8 mouse cellular contexts compared by ENCODE assay signal in genomic region chr12:112723028-112723330, GRCm38 (mm10). TPM values are rescaled to one million over a fixed set of nuclear protein-coding genes. Genes with fewer than 3 reads are reported as not detected.
A peak's percentile ranks its signal among the peaks of the same experiment; 100 is the strongest.
DNase-seq lines count a peak whose midpoint lies in the region; ATAC-seq lines count a peak whose summit lies in the region.

No protein-coding gene starts in this region.

- DNase-seq in kidney, adult 11 months = no peak
- DNase-seq in embryonic facial prominence, embryonic 11.5 days (ENCODE audit: low spot score) = no peak
- DNase-seq in midbrain, embryonic 14.5 days = no peak
- no peak for DNase-seq in Muller cell, postnatal 12 days (ENCODE audit: inconsistent ontology term)
- DNase-seq in urinary bladder, adult 2 months (ENCODE audit: low spot score) = no peak
- DNase-seq in urinary bladder, postnatal 14 days (ENCODE audit: low spot score) = no peak

- H3K36me3 ChIP-seq in kidney, embryonic 14.5 days (ENCODE audit: control insufficient read depth, insufficient read depth, low read length) = no peaks in the 10 kb centered on the region; the same call in 1 of the 2 replicates
- no peaks in the 10 kb centered on the region for H3K36me3 ChIP-seq in embryonic facial prominence, embryonic 11.5 days (replicated peaks; ENCODE audit: control insufficient read depth, insufficient read depth, low read depth, low read length)
- H3K36me3 ChIP-seq in hindbrain, embryonic 16.5 days (ENCODE audit: control insufficient read depth, insufficient read depth, low read length) = no peaks in the 10 kb centered on the region
- H3K36me3 ChIP-seq in midbrain, embryonic 14.5 days (ENCODE audit: control insufficient read depth, insufficient read depth, low read length) = peaks cover 6% of the 10 kb centered on the region; the same call in 1 of the 2 replicates

- peak; percentile 8; the same call in 1 of the 2 replicates for ATAC-seq in kidney, embryonic 14.5 days (ENCODE audit: low FRiP score, low TSS enrichment)
- ATAC-seq in embryonic facial prominence, embryonic 11.5 days (replicated peaks; ENCODE audit: insufficient number of reproducible peaks, low FRiP score, low TSS enrichment, low read depth) = no peak
- ATAC-seq in hindbrain, embryonic 16.5 days = peak; percentile 29
- ATAC-seq in midbrain, embryonic 14.5 days (ENCODE audit: low FRiP score, low TSS enrichment) = 0 out of 2 replicates have a peak, but pooled peaks have one; percentile 7

- WGBS in kidney, embryonic 14.5 days = 14% methylated on average over 5 of the region's 5 CpGs
- WGBS in embryonic facial prominence, embryonic 11.5 days = 3% methylated on average over 5 of the region's 5 CpGs
- 15% methylated on average over 5 of the region's 5 CpGs for WGBS in hindbrain, embryonic 16.5 days
- 10% methylated on average over 5 of the region's 5 CpGs for WGBS in midbrain, embryonic 14.5 days

- H3K27me3 ChIP-seq in kidney, embryonic 14.5 days (ENCODE audit: control insufficient read depth, insufficient read depth, low read length) = 0 out of 2 replicates have a peak, but pooled peaks cover 3% of the 10 kb centered on the region
- H3K27me3 ChIP-seq in embryonic facial prominence, embryonic 11.5 days (ENCODE audit: control insufficient read depth, insufficient read depth, low read length) = peaks cover 15% of the 10 kb centered on the region
- peaks cover 6% of the 10 kb centered on the region for H3K27me3 ChIP-seq in hindbrain, embryonic 16.5 days (replicated peaks; ENCODE audit: control insufficient read depth, insufficient read depth, low read length)
- H3K27me3 ChIP-seq in midbrain, embryonic 14.5 days (ENCODE audit: control insufficient read depth, insufficient read depth, low read length) = peaks cover 10% of the 10 kb centered on the region; the same call in 1 of the 2 replicates

- H3K9ac ChIP-seq in kidney, embryonic 14.5 days (ENCODE audit: low read depth, low read length) = peak overlapping the region; percentile 70; the same call in 1 of the 2 replicates
- H3K9ac ChIP-seq in embryonic facial prominence, embryonic 11.5 days (replicated peaks; ENCODE audit: low read length) = no peak overlapping the region; the same call in 1 of the 2 replicates
- peak overlapping the region; percentile 82 for H3K9ac ChIP-seq in hindbrain, embryonic 16.5 days (ENCODE audit: low read depth, low read length)
- H3K9ac ChIP-seq in midbrain, embryonic 14.5 days (replicated peaks; ENCODE audit: low read length) = peak overlapping the region; percentile 91

- peak overlapping the region; percentile 82 for H3K4me2 ChIP-seq in kidney, embryonic 14.5 days (replicated peaks; ENCODE audit: low read depth, low read length)
- peak overlapping the region; percentile 99 for H3K4me2 ChIP-seq in embryonic facial prominence, embryonic 11.5 days (ENCODE audit: low read depth, low read length)
- H3K4me2 ChIP-seq in hindbrain, embryonic 16.5 days (ENCODE audit: low read length) = peak overlapping the region; percentile 88
- H3K4me2 ChIP-seq in midbrain, embryonic 14.5 days (ENCODE audit: low read length) = peak overlapping the region; percentile 90

- no peak overlapping the region for H3K27ac ChIP-seq in kidney, embryonic 14.5 days (ENCODE audit: low read depth, low read length)
- H3K27ac ChIP-seq in embryonic facial prominence, embryonic 11.5 days (replicated peaks; ENCODE audit: low read depth, low read length) = no peak overlapping the region
- peak overlapping the region; percentile 74; the same call in 1 of the 2 replicates for H3K27ac ChIP-seq in hindbrain, embryonic 16.5 days (ENCODE audit: low read depth, low read length)
- peak overlapping the region; percentile 72; the same call in 1 of the 2 replicates for H3K27ac ChIP-seq in midbrain, embryonic 14.5 days (replicated peaks; ENCODE audit: low read depth, low read length)

- H3K4me1 ChIP-seq in kidney, embryonic 14.5 days (ENCODE audit: control insufficient read depth, insufficient read depth, low read length) = peaks cover 31% of the 10 kb centered on the region
- peaks cover 4% of the 10 kb centered on the region; the same call in 1 of the 2 replicates for H3K4me1 ChIP-seq in embryonic facial prominence, embryonic 11.5 days (ENCODE audit: control insufficient read depth, insufficient read depth, low read length)
- peaks cover 28% of the 10 kb centered on the region for H3K4me1 ChIP-seq in hindbrain, embryonic 16.5 days (ENCODE audit: control insufficient read depth, insufficient read depth, low read depth, low read length)
- H3K4me1 ChIP-seq in midbrain, embryonic 14.5 days (ENCODE audit: control insufficient read depth, insufficient read depth, low read length) = peaks cover 29% of the 10 kb centered on the region

- H3K4me3 ChIP-seq in kidney, embryonic 14.5 days (ENCODE audit: low read length) = peak overlapping the region; percentile 72
- H3K4me3 ChIP-seq in embryonic facial prominence, embryonic 11.5 days (ENCODE audit: low read depth, low read length) = peak overlapping the region; percentile 79
- H3K4me3 ChIP-seq in hindbrain, embryonic 16.5 days (ENCODE audit: low read length) = peak overlapping the region; percentile 89
- peak overlapping the region; percentile 80 for H3K4me3 ChIP-seq in midbrain, embryonic 14.5 days (replicated peaks; ENCODE audit: low read depth, low read length)

- no peaks in the 10 kb centered on the region for H3K9me3 ChIP-seq in kidney, embryonic 14.5 days (ENCODE audit: control insufficient read depth, low read length)
- no peaks in the 10 kb centered on the region for H3K9me3 ChIP-seq in embryonic facial prominence, embryonic 11.5 days (replicated peaks; ENCODE audit: control insufficient read depth, low read length)
- H3K9me3 ChIP-seq in hindbrain, embryonic 16.5 days (ENCODE audit: control insufficient read depth, low read length) = no peaks in the 10 kb centered on the region
- no peaks in the 10 kb centered on the region for H3K9me3 ChIP-seq in midbrain, embryonic 14.5 days (ENCODE audit: control insufficient read depth, low read length)

RNA-seq across cellular contexts. Expression of gene Cep170b, which starts 2.7 kb away (rescaled TPM):
- polyA plus RNA-seq in kidney, embryonic 14.5 days (2014; fragmentation: Nextera tagmentation; extraction: Ambion mirVana) = 11.5 and 15.1 TPM in 2 replicates
- 5.3 and 8.0 TPM in 2 replicates for polyA plus RNA-seq in embryonic facial prominence, embryonic 11.5 days (2014; fragmentation: Nextera tagmentation; extraction: Ambion mirVana)
- 29.5 and 30.6 TPM in 2 replicates for polyA plus RNA-seq in hindbrain, embryonic 16.5 days (2015; fragmentation: Nextera tagmentation; extraction: Ambion mirVana)
- polyA plus RNA-seq in midbrain, embryonic 14.5 days (2014; fragmentation: Nextera tagmentation; extraction: Ambion mirVana) = 31.7 and 33.7 TPM in 2 replicates
- 33.2 and 42.5 TPM in 2 replicates for polyA plus RNA-seq in urinary bladder, adult 2 months (2012; rRNA removed)

RNA-seq across cellular contexts. Expression of gene Pld4, which starts 37.5 kb away (rescaled TPM):
- 4.8 and 7.8 TPM in 2 replicates for polyA plus RNA-seq in kidney, embryonic 14.5 days (2014; fragmentation: Nextera tagmentation; extraction: Ambion mirVana)
- polyA plus RNA-seq in embryonic facial prominence, embryonic 11.5 days (2014; fragmentation: Nextera tagmentation; extraction: Ambion mirVana) = 3.4 and 6.5 TPM in 2 replicates
- 5.6 and 7.0 TPM in 2 replicates for polyA plus RNA-seq in hindbrain, embryonic 16.5 days (2015; fragmentation: Nextera tagmentation; extraction: Ambion mirVana)
- polyA plus RNA-seq in midbrain, embryonic 14.5 days (2014; fragmentation: Nextera tagmentation; extraction: Ambion mirVana) = 3.3 and 6.0 TPM in 2 replicates
- 38.7 and 38.8 TPM in 2 replicates for polyA plus RNA-seq in urinary bladder, adult 2 months (2012; rRNA removed)

RNA-seq across cellular contexts. Expression of gene Zbtb42, which starts 44.4 kb away (rescaled TPM):
- polyA plus RNA-seq in kidney, embryonic 14.5 days (2014; fragmentation: Nextera tagmentation; extraction: Ambion mirVana) = 3.8 and 5.7 TPM in 2 replicates
- polyA plus RNA-seq in embryonic facial prominence, embryonic 11.5 days (2014; fragmentation: Nextera tagmentation; extraction: Ambion mirVana) = 2.3 and 2.6 TPM in 2 replicates
- polyA plus RNA-seq in hindbrain, embryonic 16.5 days (2015; fragmentation: Nextera tagmentation; extraction: Ambion mirVana) = 2.4 and 4.0 TPM in 2 replicates
- polyA plus RNA-seq in midbrain, embryonic 14.5 days (2014; fragmentation: Nextera tagmentation; extraction: Ambion mirVana) = 1.9 and 3.5 TPM in 2 replicates
- polyA plus RNA-seq in urinary bladder, adult 2 months (2012; rRNA removed) = 18.0 and 20.5 TPM in 2 replicates

RNA-seq across cellular contexts. Expression of gene Akt1, which starts 48.3 kb away (rescaled TPM):
- polyA plus RNA-seq in kidney, embryonic 14.5 days (2014; fragmentation: Nextera tagmentation; extraction: Ambion mirVana) = 50.8 and 58.5 TPM in 2 replicates
- polyA plus RNA-seq in embryonic facial prominence, embryonic 11.5 days (2014; fragmentation: Nextera tagmentation; extraction: Ambion mirVana) = 68.3 and 99.2 TPM in 2 replicates
- polyA plus RNA-seq in hindbrain, embryonic 16.5 days (2015; fragmentation: Nextera tagmentation; extraction: Ambion mirVana) = 55.6 and 62.3 TPM in 2 replicates
- polyA plus RNA-seq in midbrain, embryonic 14.5 days (2014; fragmentation: Nextera tagmentation; extraction: Ambion mirVana) = 64.8 and 82.1 TPM in 2 replicates
- 149 and 150 TPM in 2 replicates for polyA plus RNA-seq in urinary bladder, adult 2 months (2012; rRNA removed)

Comparison
In these comparisons a context has a peak if more than half of its experiments do, and no peak if none do; other contexts are left out.
1. H3K27ac ChIP-seq: peak in hindbrain, embryonic 16.5 days (single experiment) and midbrain, embryonic 14.5 days (single experiment); none in kidney, embryonic 14.5 days (single experiment) and embryonic facial prominence, embryonic 11.5 days (single experiment).
2. Peak in every context shown above with its lines, with median percentiles within 50 percentile points of each other: H3K4me2 ChIP-seq and H3K4me3 ChIP-seq.